Mouse (Mus musculus) small intestine, adult 2 months (tissue): Measurements from ENCODE around the gene Gm20388.

ENCODE experiments used
- CTCF ChIP-seq: fragments of 200-500 bp; IDR thresholded peaks from 2 replicates; pipeline ENCODE4 v1.5.1; 2012; ENCODE audit warnings: low read depth, mild to moderate bottlenecking, control low read depth, inconsistent platforms, low read length, moderate library complexity, mixed read lengths; ENCODE audit not compliant: insufficient replicate concordance, insufficient read length; ENCODE audit errors: extremely low read depth
- POLR2A ChIP-seq: fragments of 200-500 bp; IDR thresholded peaks from 2 replicates; pipeline ENCODE4 v1.6.1; 2012; ENCODE audit warnings: low read depth, mild to moderate bottlenecking, control low read depth, inconsistent platforms, low read length, moderate library complexity

DNA sequence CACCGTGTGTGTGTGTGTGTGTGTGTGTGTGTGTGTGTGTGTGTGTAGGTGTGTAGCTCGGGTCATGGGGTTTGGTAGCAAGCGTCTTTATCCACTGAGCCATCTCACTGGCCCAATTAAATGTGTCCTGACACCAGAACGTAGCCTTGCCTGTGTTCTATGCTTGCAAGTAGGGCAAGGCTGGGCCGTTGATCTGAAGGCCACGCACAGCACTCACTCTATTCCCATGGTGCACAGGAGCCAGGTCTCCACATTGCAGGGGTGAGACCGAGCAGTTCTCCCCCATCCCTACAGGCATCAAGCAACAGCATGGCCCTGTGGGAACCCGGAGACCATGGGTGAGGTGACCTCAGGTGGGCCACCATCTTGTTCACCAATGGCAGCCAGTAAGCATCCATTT is 511.6 kb downstream of the Gm20388 start:
- TF ChIP-seq CTCF, result no peak
- no peak for TF ChIP-seq POLR2A
